Mouse (Mus musculus) frontal cortex, postnatal 25 days (tissue): ENCODE data around the gene Dexi.

ENCODE experiments used
- DNase-seq, 2 experiments: peaks; one replicate each; pipeline ENCODE4 v3.0.0; 2022; ENCODE audit warnings: low spot score in 2 of 2

Dexi gene

GRCm38 (mm10) chr16:10499122-10499521 lies 43.7 kb downstream of the Dexi start:
- DNase-seq = no peak

GRCm38 (mm10) chr16:10498096-10498602 lies 44.7 kb downstream of the Dexi start:
- DNase-seq = no peak

GRCm38 (mm10) chr16:10495824-10496298 lies 47.0 kb downstream of the Dexi start:
- no peak for DNase-seq

DNA sequence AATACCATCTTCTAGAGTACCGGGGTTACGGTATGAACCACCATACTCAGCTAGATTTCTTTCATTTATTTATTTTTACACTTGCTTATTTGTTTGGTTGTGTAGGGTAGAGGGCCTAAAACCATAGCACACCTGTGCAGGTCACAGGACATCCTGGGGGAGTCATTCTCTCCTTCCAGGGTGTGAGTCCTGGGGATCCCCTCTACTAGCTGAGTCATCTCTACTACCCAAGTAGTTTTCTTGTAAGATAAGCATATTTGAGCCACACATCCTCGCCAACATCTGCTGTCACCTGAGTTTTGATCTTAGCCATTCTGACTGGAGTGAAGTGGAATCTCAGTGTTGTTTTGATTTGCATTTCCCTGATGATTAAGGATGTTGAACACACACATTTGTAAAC lies 50.3 kb downstream of the Dexi start:
- no peak for DNase-seq

- no peak for DNase-seq
These were observed 51.1 kb downstream of the Dexi start for GRCm38 (mm10) chr16:10491716-10492115.

DNA sequence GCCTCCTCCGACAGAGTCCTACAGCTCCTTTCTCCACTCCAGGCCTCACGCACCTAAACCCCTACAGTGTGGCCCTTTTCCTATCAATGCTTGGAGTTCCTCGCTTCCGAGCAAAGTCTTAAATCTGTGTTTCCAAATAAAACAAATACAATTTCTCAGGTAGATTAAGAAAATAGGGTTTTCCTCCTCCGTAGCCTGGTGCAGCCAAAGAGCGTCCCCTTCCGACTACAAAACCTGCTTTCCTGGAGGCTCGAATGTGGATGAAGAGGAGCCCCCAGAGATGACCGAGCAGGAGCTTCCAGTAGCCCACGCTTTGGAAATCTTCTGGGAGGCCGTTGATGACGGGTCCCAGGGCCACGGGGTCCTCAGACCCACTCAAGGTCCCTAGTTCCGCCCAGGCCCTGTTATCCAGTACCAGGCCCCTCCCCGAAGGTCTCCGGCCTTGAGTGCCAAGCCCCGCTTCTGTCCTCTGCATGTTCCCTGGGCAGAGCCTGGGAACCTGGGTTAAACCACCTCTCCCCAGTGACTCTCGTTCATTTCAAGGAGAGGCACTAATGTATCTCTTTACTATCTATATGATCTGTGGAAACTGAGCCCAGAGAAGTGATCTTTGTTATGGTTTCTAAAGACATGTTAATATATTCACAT lies 52.2 kb downstream of the Dexi start:
- DNase-seq = no peak

- DNase-seq = no peak
These were observed 52.9 kb downstream of the Dexi start for GRCm38 (mm10) chr16:10489904-10490457.

- DNase-seq = no peak
These were observed 53.4 kb downstream of the Dexi start for GRCm38 (mm10) chr16:10489483-10489882.

DNA sequence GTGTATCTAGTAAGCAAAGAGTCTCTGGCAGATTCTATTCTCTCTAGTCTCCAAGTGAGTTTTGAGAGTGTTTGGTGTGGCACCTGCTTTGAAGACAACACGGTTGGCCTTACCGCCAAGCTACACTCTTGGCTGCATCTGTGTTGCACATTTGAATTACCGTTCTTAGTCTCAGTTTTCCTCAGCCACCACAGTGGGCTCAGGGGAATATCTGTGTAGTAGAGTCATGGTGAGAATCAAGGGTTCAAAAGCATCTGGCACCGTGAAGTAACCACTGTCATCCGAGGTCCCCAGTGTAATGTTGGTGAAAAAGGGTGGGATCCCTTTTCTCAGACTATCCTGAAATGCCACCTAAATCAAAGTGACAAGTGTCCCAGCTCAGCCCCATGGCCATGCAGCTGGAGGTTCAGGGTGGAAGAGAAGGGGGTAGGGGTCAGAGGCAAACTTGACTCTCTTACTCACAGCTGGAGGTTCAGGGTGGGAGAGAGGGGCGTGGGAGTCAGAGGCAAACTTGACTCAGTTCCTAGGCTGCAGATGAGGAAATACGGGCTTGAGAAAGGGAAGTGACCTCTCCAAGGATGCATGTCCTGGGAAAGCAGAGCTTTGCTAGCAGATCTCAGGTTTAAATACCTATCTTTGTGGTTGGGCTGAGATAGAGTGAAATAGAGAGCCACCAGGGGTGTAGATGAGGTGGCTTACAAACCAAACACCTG lies 53.9 kb downstream of the Dexi start:
- DNase-seq = no peak

DNA sequence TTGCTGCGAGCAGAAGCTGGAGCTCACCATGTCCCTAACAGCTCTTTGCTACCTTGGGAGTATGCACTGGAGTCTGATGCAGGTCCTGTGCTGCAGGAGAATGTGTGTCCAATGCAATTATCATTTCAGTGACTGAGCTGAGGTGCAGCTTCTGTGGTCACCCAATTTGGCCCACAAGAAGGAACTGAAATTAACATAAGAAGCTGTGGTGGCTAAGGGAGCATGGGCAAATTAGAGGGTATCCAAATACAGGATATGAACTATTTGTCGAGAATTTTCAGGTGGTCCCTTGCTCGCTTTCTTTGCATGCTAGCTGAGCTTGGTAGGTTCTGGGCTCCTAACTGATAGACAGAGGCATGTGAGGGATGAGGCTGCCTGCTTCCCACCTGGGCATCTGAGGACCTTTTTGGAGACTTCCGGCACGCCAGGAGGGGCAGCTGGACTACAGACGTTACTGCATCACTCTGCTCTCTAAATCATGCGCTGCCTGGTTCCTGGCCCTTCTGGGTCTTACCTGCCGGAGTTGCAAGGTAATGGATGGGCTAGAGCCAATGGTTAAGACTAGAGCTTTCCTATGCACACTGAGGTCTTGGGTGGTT lies 54.9 kb downstream of the Dexi start:
- no peak for DNase-seq

DNA sequence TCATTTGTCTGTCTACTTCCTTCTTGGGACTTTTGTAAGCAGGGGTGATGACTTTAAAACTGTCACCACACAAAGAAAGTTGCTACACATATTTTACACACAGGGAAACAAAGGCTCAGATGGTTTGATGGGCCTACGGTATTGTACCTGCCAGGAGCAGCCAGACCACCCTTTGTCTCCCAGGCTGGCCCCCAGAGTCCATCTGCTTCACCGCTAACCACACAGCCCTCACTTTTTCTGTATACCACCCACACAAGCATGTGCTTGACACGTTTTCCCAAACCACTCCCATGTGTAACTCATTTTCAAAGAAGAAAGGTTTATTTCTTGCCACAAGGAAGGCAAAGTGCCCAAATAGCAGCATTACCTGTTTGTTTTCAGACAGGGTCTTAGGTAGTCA lies 55.9 kb downstream of the Dexi start:
- DNase-seq = no peak

DNA sequence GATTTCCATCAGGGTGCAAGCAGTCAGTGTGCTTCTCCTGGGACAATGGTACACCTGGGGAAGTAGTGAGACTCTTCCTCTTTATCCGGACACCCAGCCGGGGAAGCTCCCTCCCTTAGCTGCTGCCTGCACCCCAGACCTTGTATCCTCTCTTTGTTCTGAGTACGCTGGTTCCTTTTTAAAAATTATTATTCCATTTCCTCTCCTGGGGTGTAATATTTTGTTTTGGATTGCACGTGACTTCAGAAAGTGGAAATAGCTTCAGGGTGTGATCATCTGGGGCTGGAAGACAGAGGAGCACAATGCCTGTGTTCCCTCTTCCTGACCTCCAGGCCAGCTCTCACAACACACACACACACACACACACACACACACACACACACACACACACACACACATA lies 60.5 kb downstream of the Dexi start:
- no peak for DNase-seq

DNA sequence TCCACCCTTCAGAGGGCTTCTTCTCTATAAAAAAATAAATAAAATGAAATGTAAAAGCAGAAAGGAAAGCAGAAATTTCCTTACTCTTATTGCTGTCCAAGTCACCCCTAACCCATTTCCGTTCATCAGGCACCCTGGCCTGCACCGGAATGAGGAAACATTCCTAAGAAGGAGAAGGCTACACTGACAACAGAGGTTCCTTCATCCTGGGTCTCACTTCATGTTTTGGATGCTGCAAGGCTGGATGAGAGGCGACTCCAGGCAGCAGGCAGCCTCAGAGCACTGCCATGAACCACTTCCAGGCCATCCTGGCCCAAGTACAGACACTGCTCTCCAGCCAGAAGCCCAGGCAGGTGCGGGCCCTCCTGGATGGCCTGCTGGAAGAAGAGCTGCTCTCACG lies 63.0 kb downstream of the Dexi start, which contains the start of gene Ciita:
Gene Ciita, plus strand, starts transcription at position 203 of the 400 bp plus-strand sequence.
- no peak for DNase-seq

- no peak for DNase-seq
These were observed 66.9 kb downstream of the Dexi start for GRCm38 (mm10) chr16:10475919-10476318.

DNA sequence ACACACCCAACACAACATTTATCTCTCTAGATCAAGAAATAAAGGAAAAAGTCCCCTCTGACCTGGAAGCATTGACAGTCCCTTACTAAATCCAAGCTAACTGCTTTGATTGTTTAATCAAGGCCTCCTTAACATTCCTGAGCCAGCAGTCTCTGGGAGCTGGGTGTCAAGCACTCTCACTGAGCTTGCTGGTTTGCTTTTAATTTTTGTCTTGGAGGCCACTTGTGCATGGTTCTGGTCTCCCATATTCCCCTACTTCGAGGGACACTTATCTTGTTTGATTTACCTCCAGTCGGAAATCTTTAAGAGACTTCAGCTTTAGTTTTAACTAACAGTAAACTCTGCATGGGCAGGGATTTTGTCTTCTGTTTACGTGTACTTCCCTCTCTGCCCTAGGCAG lies 67.9 kb downstream of the Dexi start:
- DNase-seq = no peak

DNA sequence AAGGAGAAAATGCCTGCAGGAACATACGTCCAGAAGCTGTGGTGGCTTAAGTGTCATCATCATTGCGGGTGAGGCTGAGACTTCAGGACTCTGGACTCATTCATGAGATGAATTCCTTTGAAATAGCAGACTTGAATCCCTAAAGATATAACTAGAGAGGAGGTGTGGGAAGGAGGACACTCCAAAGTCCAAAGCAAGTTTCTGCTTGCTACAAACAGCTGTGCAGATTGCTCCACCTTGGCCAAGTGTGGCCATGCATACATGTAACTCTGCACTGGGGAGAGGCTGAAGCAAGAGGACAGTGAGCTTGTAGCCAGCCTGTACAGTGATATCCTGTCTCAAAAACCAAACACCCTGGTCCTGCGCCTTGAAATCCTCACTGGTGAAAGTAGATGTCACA lies 70.9 kb downstream of the Dexi start:
- no peak for DNase-seq

- no peak for DNase-seq
These were observed 74.7 kb downstream of the Dexi start for GRCm38 (mm10) chr16:10468201-10468600.

GRCm38 (mm10) chr16:10467391-10468107 lies 75.3 kb downstream of the Dexi start:
- DNase-seq = no peak

DNA sequence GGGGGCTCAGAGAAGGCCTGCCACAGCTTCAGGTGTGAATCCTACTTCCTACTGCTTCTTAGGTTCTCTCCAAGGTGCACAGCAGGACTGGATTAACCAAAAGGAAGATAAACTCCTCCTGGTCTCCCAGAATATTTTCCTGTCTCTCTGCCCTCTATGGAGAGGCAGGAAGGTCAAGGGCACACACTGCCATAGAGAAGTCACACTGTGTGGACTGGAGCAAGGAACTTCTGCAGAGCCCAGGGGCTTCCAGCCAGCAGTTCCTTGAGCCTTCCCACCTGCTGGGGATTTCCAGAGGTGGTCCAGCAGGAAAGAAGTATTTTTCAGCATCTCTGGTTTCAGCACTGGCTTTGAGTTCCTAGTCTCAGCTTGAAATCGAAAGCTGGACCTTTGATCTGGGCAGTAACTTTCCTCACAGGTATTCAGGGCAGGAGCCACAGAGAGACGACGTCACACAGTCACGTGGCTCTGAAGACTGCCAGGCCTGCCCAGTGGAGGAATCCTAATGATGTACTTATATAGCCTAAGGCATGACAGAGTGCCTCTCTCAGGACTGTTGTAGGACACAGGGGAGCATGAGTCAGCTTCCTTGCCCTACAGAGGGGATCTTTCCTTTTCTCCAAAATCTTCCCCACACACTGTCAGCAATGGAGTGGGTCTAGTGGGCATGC lies 77.7 kb downstream of the Dexi start:
- DNase-seq = no peak

DNA sequence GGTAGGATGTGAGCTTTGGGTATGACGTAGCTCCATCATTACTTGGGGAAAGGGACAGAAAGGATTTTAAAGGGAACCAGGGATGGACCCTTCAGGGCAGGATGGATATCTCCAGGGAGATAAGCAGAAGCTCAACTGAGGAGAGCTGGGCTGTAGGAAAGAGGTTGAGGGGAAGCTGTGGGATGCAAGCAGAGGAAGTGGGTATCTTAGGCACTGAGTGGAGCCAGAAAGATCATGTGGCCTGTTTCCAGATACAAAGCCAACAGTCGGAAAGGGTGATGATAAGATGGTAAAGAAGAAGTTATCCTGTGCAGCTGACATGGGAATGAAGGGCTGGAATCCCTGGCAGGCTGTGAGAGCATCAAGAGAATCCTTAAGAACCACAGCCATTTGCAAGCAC lies 81.7 kb downstream of the Dexi start:
- DNase-seq = no peak

GRCm38 (mm10) chr16:10460188-10460587 lies 82.7 kb downstream of the Dexi start:
- DNase-seq = no peak
